Mouse (Mus musculus): Measurements from ENCODE around the gene Gm49393. TPM values are rescaled to one million over a fixed set of nuclear protein-coding genes. Genes with fewer than 3 reads are reported as not detected.
"Not testable (repeated sequence)": the region's sequence is repeated elsewhere in the genome, so short reads cannot be mapped to it uniquely, and the experiment has no call there.

Gm49393 gene
- polyA plus RNA-seq (2015; fragmentation: Nextera tagmentation; extraction: Ambion mirVana), result not detected in 2 replicates

DNA sequence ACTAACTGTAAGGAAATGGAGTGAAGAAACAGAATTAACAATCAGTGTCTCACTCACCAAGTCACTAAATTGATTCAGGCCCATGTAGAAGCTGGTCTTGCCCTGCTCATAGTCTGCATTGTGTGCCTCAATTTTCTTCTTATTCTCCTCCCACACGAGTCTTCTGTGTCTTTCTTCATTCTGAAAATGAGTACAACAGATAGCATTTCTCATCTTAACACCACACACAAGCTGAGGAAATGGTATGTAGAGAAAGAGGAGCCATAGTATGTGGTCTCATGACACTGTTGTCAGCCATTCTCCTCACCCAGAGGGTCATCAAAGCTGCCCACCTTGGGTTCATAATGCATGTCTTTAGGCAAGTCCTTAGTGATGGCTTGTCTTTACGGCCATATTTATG, at the start of gene Gm49393:
Gm49393 (minus strand) TSS at position 101 of the 400 bp plus-strand sequence.
- not testable (repeated sequence) for H3K27me3 ChIP-seq (replicated peaks); H3K4me1 ChIP-seq; ATAC-seq (ENCODE audit: extremely low read depth, insufficient number of reproducible peaks, low FRiP score, low TSS enrichment); H3K9me3 ChIP-seq; H3K36me3 ChIP-seq; H3K9ac ChIP-seq; H3K4me3 ChIP-seq
- H3K4me2 ChIP-seq, result peak within 1 kb of the TSS; percentile 28
- WGBS, result 46% methylated on average over 2 of the region's 2 CpGs
- H3K27ac ChIP-seq (replicated peaks), result 0 out of 2 replicates have a peak within 1 kb of the TSS, but pooled peaks have one; percentile 39

DNA sequence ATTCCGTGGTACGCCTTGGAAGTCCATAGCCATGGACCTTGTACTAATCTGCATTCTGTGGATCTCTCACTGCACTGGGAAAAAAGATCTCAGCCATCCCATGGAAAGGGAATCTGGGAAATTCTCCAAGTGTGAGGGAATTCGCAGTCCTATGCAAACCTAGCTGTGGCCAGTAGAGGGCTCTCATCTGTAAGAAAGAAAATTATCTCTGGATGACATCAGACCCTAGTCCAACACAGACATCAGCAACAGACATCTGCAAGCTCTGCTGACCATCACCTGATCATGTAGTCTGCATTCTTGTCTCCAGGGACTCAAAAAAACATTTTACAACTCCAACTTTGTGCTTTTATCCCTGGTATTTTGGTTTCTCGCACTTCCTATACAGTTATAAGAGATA, 36.9 kb upstream of the Gm49393 start:
- H3K36me3 ChIP-seq; H3K9ac ChIP-seq; ATAC-seq (ENCODE audit: extremely low read depth, insufficient number of reproducible peaks, low FRiP score, low TSS enrichment); H3K4me1 ChIP-seq; H3K9me3 ChIP-seq; H3K4me2 ChIP-seq; H3K27ac ChIP-seq (replicated peaks); H3K4me3 ChIP-seq; H3K27me3 ChIP-seq (replicated peaks): not testable (repeated sequence)
- 55% methylated on average over 4 of the region's 4 CpGs for WGBS

DNA sequence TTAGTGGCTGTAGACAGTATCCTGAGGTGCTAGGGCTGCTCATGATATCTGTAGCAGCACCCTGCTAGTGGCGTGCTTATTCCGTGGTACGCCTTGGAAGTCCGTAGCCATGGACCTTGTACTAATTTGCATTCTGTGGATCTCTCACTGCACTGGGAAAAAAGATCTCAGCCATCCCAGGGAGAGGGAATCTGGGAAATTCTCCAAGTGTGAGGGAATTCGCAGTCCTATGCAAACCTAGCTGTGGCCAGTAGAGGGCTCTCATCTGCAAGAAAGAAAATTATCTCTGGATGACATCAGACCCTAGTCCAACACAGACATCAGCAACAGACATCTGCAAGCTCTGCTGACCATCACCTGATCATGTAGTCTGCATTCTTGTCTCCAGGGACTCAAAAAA, 28.6 kb upstream of the Gm49393 start:
- 21% methylated on average over 4 of the region's 5 CpGs for WGBS
- not testable (repeated sequence) for ATAC-seq (ENCODE audit: extremely low read depth, insufficient number of reproducible peaks, low FRiP score, low TSS enrichment)

DNA sequence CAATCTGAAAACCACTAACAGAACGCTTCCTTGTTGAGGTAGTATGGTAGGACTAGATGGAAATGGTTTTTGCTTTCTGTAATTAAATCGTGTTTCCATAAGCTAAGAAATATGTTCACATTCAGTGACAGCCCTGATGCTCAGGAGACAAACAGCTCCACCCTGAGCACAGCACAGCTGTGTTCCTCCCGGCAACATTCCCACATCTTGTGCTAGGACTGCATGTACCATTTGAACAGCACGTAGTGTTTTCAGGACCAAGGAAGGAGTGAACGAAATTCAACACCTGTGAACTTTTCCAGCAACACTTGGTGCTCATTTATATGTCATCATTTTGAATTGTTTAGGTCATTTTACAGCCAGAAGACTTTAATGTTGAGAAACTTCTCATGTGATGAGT, 26.3 kb upstream of the Gm49393 start:
- H3K9ac ChIP-seq, result no peak overlapping the region
- 55% methylated on average over 5 of the region's 5 CpGs for WGBS

More for the DNA sequence above, 28.6 kb upstream of the Gm49393 start:
- not testable (repeated sequence) for H3K9ac ChIP-seq; H3K27me3 ChIP-seq (replicated peaks); H3K27ac ChIP-seq (replicated peaks); H3K4me1 ChIP-seq; H3K9me3 ChIP-seq; H3K4me2 ChIP-seq; H3K36me3 ChIP-seq; H3K4me3 ChIP-seq

DNA sequence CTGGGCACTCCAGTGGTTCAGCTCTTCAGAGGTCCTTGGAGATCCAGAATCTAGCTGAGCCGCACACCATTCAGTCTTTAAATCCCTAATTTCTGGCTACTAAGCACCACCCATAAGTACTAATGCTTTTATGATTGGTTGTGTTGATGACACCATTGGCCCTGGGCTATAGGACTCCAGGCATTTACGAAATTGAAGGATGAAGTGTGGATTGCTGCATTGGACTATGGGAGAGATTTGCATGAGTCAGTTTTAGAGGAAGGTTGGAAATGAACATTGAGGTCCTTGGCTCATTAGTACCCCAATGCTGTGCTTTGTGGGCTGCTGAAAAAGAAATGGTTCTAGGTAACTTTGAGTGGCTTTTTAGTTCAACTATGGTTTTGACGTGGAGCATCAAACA, 6.5 kb upstream of the Gm49393 start, which contains the start of gene Tpbpa:
Tpbpa (minus strand) TSS at position 101 of the 400 bp plus-strand sequence.
- not testable (repeated sequence) for H3K27me3 ChIP-seq (replicated peaks); H3K9ac ChIP-seq; H3K4me2 ChIP-seq; H3K4me1 ChIP-seq; ATAC-seq (ENCODE audit: extremely low read depth, insufficient number of reproducible peaks, low FRiP score, low TSS enrichment); H3K36me3 ChIP-seq; H3K9me3 ChIP-seq; H3K4me3 ChIP-seq; H3K27ac ChIP-seq (replicated peaks)
- WGBS, result 74% methylated on average over 3 of the region's 3 CpGs

More for the DNA sequence above, 26.3 kb upstream of the Gm49393 start:
- ATAC-seq (ENCODE audit: extremely low read depth, insufficient number of reproducible peaks, low FRiP score, low TSS enrichment), result no peak
- Histone ChIP-seq H3K27ac (replicated peaks) (no peak overlapping the region), H3K27me3 (replicated peaks) (no peaks in the 10 kb centered on the region), H3K9me3 (peaks cover 12% of the 10 kb centered on the region; the same call in 1 of the 2 replicates), H3K4me2 (no peak overlapping the region), H3K36me3 (no peaks in the 10 kb centered on the region), H3K4me1 (no peaks in the 10 kb centered on the region), H3K4me3 (no peak overlapping the region)

DNA sequence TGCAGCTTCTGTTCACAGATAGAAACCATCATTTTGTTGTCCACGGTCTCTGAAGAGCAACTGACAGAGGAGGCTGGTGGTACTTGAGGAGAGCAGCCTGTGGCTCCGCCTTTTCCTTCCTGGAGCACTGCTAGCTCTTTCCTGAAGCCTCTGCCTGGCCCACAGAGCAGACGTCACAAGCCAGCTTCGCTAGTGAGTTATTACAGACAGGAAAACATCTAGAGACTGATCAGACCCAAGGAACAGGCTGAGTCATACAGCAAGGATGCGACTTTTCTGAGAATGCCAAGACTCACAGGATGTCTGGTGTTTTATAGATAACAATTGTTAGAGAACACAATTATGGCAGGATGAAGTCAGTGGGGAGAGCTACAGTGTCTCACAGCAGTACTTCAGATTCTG, 1.1 kb upstream of the Gm49393 start, which contains the start of the genes Gm49391 and Ctla2a:
Gm49391 (minus strand) TSS at position 72 of the 402 bp plus-strand sequence.
Ctla2a (minus strand) TSS at position 126 of the 402 bp plus-strand sequence.
- Histone ChIP-seq H3K4me3 (no peak within 1 kb of the TSS), H3K27me3 (replicated peaks) (no peaks in the 10 kb centered on the region), H3K27ac (replicated peaks) (peak within 1 kb of the TSS; percentile 73), H3K9ac (no peak within 1 kb of the TSS), H3K9me3 (peaks cover 11% of the 10 kb centered on the region; the same call in 1 of the 2 replicates), H3K4me1 (no peaks in the 10 kb centered on the region), H3K36me3 (0 out of 2 replicates have a peak, but pooled peaks cover 3% of the 10 kb centered on the region), H3K4me2 (peak within 1 kb of the TSS; percentile 28)
- peak; percentile 61 for ATAC-seq (ENCODE audit: extremely low read depth, insufficient number of reproducible peaks, low FRiP score, low TSS enrichment)
- WGBS, result 39% methylated on average over 5 of the region's 5 CpGs

DNA sequence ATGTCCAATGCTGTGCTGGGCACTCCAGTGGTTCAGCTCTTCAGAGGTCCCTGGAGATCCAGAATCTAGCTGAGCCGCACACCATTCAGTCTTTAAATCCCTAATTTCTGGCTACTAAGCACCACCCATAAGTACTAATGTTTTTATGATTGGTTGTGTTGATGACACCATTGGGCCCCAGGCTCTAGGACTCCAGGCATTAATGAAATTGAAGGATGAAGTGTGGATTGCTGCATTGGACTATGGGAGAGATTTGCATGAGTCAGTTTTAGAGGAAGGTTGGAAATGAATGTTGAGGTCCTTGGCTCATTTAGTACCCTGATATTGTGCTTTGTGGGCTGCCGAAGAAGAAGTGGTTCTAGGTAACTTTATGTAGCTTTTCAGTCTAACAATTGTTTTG, 30.6 kb downstream of the Gm49393 start, which contains the start of gene Tpbpb:
Tpbpb (minus strand) TSS at position 101 of the 400 bp plus-strand sequence.
- not testable (repeated sequence) for H3K4me2 ChIP-seq
- WGBS, result 77% methylated on average over 2 of the region's 2 CpGs

DNA sequence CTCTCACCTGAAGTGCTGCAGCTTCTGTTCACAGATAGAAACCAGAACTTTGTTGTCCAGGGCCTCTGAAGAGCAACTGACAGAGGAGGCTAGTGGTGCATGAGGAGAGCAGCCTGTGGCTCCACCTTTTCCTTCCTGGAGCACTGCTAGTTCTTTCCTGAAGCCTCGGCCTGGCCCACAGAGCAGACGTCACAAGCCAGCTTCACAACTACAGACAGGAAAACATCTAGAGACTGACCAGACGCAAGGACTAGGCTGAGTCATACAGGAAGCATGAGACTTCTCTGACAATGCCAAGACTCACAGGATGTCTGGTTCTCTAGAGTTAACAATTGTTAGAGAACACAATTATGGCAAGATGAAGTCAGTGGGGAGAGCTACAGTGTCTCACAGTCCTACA, 38.1 kb downstream of the Gm49393 start, which contains the start of gene Ctla2b:
Ctla2b (minus strand) TSS at position 120 of the 400 bp plus-strand sequence.
- 41% methylated on average over 3 of the region's 3 CpGs for WGBS
- ATAC-seq (ENCODE audit: extremely low read depth, insufficient number of reproducible peaks, low FRiP score, low TSS enrichment), result peak; percentile 68

More for the DNA sequence above, 30.6 kb downstream of the Gm49393 start, which contains the start of gene Tpbpb:
- not testable (repeated sequence) for ATAC-seq (ENCODE audit: extremely low read depth, insufficient number of reproducible peaks, low FRiP score, low TSS enrichment); H3K4me3 ChIP-seq; H3K36me3 ChIP-seq; H3K9ac ChIP-seq; H3K9me3 ChIP-seq; H3K4me1 ChIP-seq; H3K27ac ChIP-seq (replicated peaks); H3K27me3 ChIP-seq (replicated peaks)

DNA sequence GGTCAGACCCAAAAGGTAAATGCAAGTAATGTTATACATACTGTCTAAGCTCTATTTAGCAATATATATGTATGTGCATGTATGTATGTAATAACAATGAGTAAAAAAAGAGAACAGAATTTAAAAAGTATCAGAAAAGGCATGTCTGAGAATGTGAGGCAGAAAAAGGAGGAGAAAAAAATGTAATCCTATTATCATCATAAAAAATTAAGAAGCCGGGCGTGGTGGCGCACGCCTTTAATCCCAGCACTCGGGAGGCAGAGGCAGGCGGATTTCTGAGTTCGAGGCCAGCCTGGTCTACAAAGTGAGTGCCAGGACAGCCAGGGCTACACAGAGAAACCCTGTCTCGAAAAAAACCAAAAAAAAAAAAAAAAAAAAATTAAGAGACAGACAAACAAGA, 38.6 kb downstream of the Gm49393 start, which contains the start of gene Gm49392:
Gm49392 (minus strand) TSS at position 101 of the 400 bp plus-strand sequence.
- H3K4me3 ChIP-seq; H3K9me3 ChIP-seq; H3K4me2 ChIP-seq; H3K27me3 ChIP-seq (replicated peaks); H3K36me3 ChIP-seq; ATAC-seq (ENCODE audit: extremely low read depth, insufficient number of reproducible peaks, low FRiP score, low TSS enrichment); H3K4me1 ChIP-seq; H3K9ac ChIP-seq: not testable (repeated sequence)
- WGBS, result 75% methylated on average over 8 of the region's 8 CpGs
- peak within 1 kb of the TSS; percentile 65 for H3K27ac ChIP-seq (replicated peaks)

More for the DNA sequence above, 38.1 kb downstream of the Gm49393 start, which contains the start of gene Ctla2b:
- no peaks in the 10 kb centered on the region for H3K36me3 ChIP-seq
- H3K9ac ChIP-seq, result no peak within 1 kb of the TSS
- 0 out of 2 replicates have a peak, but pooled peaks cover 2% of the 10 kb centered on the region for H3K9me3 ChIP-seq
- no peak within 1 kb of the TSS for H3K4me2 ChIP-seq
- no peaks in the 10 kb centered on the region for H3K4me1 ChIP-seq
- H3K27me3 ChIP-seq (replicated peaks), result no peaks in the 10 kb centered on the region
- no peak within 1 kb of the TSS for H3K4me3 ChIP-seq
- peak within 1 kb of the TSS; percentile 65 for H3K27ac ChIP-seq (replicated peaks)

DNA sequence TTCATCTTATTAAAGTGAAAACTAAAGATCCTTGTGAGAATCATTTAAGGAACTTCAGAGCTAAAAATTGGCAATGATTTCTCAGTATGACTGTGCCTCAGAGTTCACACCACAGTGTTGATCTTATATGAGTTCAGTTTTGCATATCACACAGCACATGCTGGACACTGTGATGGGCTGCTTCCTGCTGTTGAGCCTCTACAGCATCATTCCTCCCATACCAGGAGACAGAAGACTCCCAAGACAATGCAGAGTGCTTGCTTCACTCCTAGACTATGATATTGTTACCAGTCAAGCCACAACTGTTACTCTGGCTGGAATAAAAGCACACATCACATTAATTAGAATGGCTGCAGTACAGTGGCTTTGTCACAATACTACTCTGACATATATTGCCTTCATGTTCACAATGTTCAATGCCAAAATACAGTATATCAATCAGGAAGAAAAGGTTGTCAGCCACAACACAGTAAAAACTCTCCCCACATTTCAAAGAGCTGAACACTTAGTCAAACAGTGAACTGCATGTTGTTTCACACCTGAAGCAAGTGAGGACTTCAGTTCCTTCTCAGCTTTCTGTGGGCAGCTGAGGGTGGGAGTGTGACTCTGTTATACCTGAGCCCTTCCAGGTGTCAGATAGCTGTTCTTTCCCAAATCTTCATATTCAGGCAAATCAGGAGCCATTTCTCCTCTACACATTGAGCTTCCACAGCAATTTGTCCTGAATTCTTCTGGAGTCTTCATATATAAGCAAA, 39.8 kb downstream of the Gm49393 start:
- Histone ChIP-seq H3K4me3 (no peak overlapping the region), H3K36me3 (no peaks in the 10 kb centered on the region), H3K9me3 (0 out of 2 replicates have a peak, but pooled peaks cover 9% of the 10 kb centered on the region), H3K4me2 (no peak overlapping the region), H3K9ac (no peak overlapping the region), H3K27me3 (replicated peaks) (no peaks in the 10 kb centered on the region), H3K4me1 (no peaks in the 10 kb centered on the region), H3K27ac (replicated peaks) (no peak overlapping the region)
- ATAC-seq (ENCODE audit: extremely low read depth, insufficient number of reproducible peaks, low FRiP score, low TSS enrichment), result no peak

DNA sequence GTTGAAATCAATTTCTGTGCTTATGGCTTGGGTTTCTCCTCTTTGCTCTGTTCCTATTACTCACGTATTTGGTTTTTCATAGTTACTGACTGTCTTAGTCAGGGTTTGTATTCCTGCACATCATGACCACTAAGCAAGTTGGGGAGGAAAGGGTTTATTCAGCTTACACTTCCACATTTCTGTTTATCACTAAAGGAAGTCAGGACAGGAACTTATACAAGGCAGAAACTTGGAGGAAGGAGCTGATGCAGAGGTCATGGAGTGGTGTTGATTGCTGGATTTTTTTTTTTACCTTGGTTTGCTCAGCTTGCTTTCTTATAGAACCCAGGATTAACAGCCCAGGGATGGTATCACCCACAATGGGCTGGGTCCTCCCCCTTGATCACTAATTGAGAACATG, 43.1 kb downstream of the Gm49393 start:
- no peaks in the 10 kb centered on the region for H3K4me1 ChIP-seq
- WGBS, result 63% methylated on average over 1 of the region's 1 CpGs

More for the DNA sequence above, 43.1 kb downstream of the Gm49393 start:
- Histone ChIP-seq H3K9me3 (0 out of 2 replicates have a peak, but pooled peaks cover 13% of the 10 kb centered on the region), H3K27me3 (replicated peaks) (no peaks in the 10 kb centered on the region), H3K4me3 (no peak overlapping the region), H3K36me3 (no peaks in the 10 kb centered on the region), H3K4me2 (no peak overlapping the region), H3K9ac (no peak overlapping the region), H3K27ac (replicated peaks) (no peak overlapping the region)
- no peak for ATAC-seq (ENCODE audit: extremely low read depth, insufficient number of reproducible peaks, low FRiP score, low TSS enrichment)

All from heart, embryonic 13.5 days (tissue).